Comparison of ENCODE assay signal across 12 mouse cellular contexts in the genomic region with DNA sequence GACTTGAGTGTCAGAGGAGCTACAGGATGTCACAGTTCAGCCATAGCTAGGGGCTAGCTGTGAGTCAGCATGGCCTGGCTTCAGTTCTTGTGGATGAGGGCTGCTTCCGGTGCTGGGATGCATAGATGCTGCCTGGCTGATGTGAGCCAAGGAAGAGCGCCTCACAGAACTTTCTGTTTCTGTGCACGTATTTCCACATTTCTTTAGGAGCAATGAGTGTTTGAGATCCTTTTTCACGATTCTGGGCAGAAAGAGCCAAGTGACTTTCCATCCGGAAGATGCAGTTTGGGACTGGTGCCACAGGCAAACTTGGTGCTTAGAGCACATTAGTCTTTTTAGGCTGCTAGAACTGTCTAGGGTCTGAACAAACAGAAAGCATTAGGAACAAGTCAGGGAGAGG.
A peak's percentile ranks its signal among the peaks of the same experiment; 100 is the strongest.
DNase-seq lines count a peak whose midpoint lies in the region; ATAC-seq and TF ChIP-seq lines count a peak whose summit lies in the region.
"Had no signal": no experiment of that assay in that cellular context is flagged by ENCODE, and none has a peak within 500 bp of the region (broad histone marks: within the 10 kb centered on the region; RNA-seq: fewer than 3 reads in every experiment).

No protein-coding gene starts in this region.

- no peak overlapping the region for H3K4me2 ChIP-seq in hindbrain, embryonic 15.5 days
- no peak overlapping the region for H3K4me2 ChIP-seq in hindbrain, embryonic 11.5 days (replicated peaks; ENCODE audit: low read depth, low read length)
- H3K4me2 ChIP-seq in heart, embryonic 16.5 days (ENCODE audit: low read depth, low read length): peak overlapping the region; percentile 27; the same call in 1 of the 2 replicates
- peak overlapping the region; percentile 14 for H3K4me2 ChIP-seq in myocyte (ENCODE audit: low read depth)
- H3K4me2 ChIP-seq: neural tube, embryonic 12.5 days had no signal

- H3K36me3 ChIP-seq in hindbrain, embryonic 15.5 days: peaks cover 5% of the 10 kb centered on the region
- H3K36me3 ChIP-seq in hindbrain, embryonic 11.5 days (ENCODE audit: control insufficient read depth, insufficient read depth, low read length): no peaks in the 10 kb centered on the region
- H3K36me3 ChIP-seq in megakaryocyte, embryonic 14.5 days (replicated peaks; ENCODE audit: low read length): peaks cover 40% of the 10 kb centered on the region
- H3K36me3 ChIP-seq in heart, embryonic 16.5 days (ENCODE audit: control insufficient read depth, insufficient read depth): peaks cover 20% of the 10 kb centered on the region
- H3K36me3 ChIP-seq in myocyte (ENCODE audit: control insufficient read depth, insufficient read depth): no peaks in the 10 kb centered on the region

- H3K4me3 ChIP-seq in hindbrain, embryonic 15.5 days: no peak overlapping the region
- H3K4me3 ChIP-seq in hindbrain, embryonic 11.5 days (ENCODE audit: low read depth, low read length): no peak overlapping the region
- peak overlapping the region; percentile 69 for H3K4me3 ChIP-seq in megakaryocyte, embryonic 14.5 days (replicated peaks)
- H3K4me3 ChIP-seq in heart, embryonic 16.5 days (ENCODE audit: low read length): no peak overlapping the region
- no peak overlapping the region for H3K4me3 ChIP-seq in myocyte
- H3K4me3 ChIP-seq: neural tube, embryonic 12.5 days had no signal

- DNase-seq in hindbrain, embryonic 11.5 days (ENCODE audit: low spot score): no peak
- DNase-seq: cerebellum, adult 2 months; layer of hippocampus, postnatal 36 days; thymus, postnatal 36 days had no signal

- H3K27me3 ChIP-seq in hindbrain, embryonic 15.5 days: no peaks in the 10 kb centered on the region
- H3K27me3 ChIP-seq in hindbrain, embryonic 11.5 days (ENCODE audit: control insufficient read depth, insufficient read depth, low read length): no peaks in the 10 kb centered on the region
- no peaks in the 10 kb centered on the region for H3K27me3 ChIP-seq in megakaryocyte, embryonic 14.5 days (replicated peaks)
- H3K27me3 ChIP-seq in heart, embryonic 16.5 days (ENCODE audit: control insufficient read depth, insufficient read depth, low read length): no peaks in the 10 kb centered on the region
- H3K27me3 ChIP-seq in myocyte (ENCODE audit: control insufficient read depth, insufficient read depth, insufficient read length): no peaks in the 10 kb centered on the region
- H3K27me3 ChIP-seq: neural tube, embryonic 12.5 days had no signal

- H3K9ac ChIP-seq in hindbrain, embryonic 15.5 days: no peak overlapping the region
- no peak overlapping the region for H3K9ac ChIP-seq in hindbrain, embryonic 11.5 days (ENCODE audit: low read depth, low read length)
- H3K9ac ChIP-seq in heart, embryonic 16.5 days (ENCODE audit: low read length): no peak overlapping the region
- H3K9ac ChIP-seq: neural tube, embryonic 12.5 days had no signal

- H3K9me3 ChIP-seq in hindbrain, embryonic 15.5 days: no peaks in the 10 kb centered on the region
- no peaks in the 10 kb centered on the region for H3K9me3 ChIP-seq in hindbrain, embryonic 11.5 days (ENCODE audit: control insufficient read depth, low read length)
- peaks cover 2% of the 10 kb centered on the region; the same call in 1 of the 2 replicates for H3K9me3 ChIP-seq in megakaryocyte, embryonic 14.5 days
- no peaks in the 10 kb centered on the region for H3K9me3 ChIP-seq in heart, embryonic 16.5 days (replicated peaks; ENCODE audit: control insufficient read depth, low read length)
- H3K9me3 ChIP-seq: neural tube, embryonic 12.5 days had no signal

- peak overlapping the region; percentile 52 for H3K27ac ChIP-seq in hindbrain, embryonic 15.5 days (replicated peaks)
- H3K27ac ChIP-seq in hindbrain, embryonic 11.5 days (ENCODE audit: low read depth, low read length): no peak overlapping the region
- H3K27ac ChIP-seq in heart, embryonic 16.5 days (ENCODE audit: low read length): peak overlapping the region; percentile 30; the same call in 1 of the 2 replicates
- H3K27ac ChIP-seq: neural tube, embryonic 12.5 days had no signal

- no peaks in the 10 kb centered on the region for H3K79me2 ChIP-seq in myocyte (ENCODE audit: control insufficient read depth, insufficient read depth)

- H3K4me1 ChIP-seq in hindbrain, embryonic 15.5 days (replicated peaks): peaks cover 11% of the 10 kb centered on the region; the same call in 1 of the 2 replicates
- H3K4me1 ChIP-seq in hindbrain, embryonic 11.5 days (replicated peaks; ENCODE audit: control insufficient read depth, insufficient read depth, low read length): no peaks in the 10 kb centered on the region
- peaks cover 20% of the 10 kb centered on the region for H3K4me1 ChIP-seq in megakaryocyte, embryonic 14.5 days
- no peaks in the 10 kb centered on the region; the same call in 1 of the 2 replicates for H3K4me1 ChIP-seq in heart, embryonic 16.5 days (ENCODE audit: control insufficient read depth, insufficient read depth, low read length)
- H3K4me1 ChIP-seq: neural tube, embryonic 12.5 days had no signal

- TF ChIP-seq POLR2A in myocyte (IDR thresholded peaks at IDR 0.05; ENCODE audit: insufficient read length, low read depth): no peak

- 72% methylated on average over 5 of the region's 5 CpGs for WGBS in hindbrain, embryonic 15.5 days
- 89% methylated on average over 5 of the region's 5 CpGs for WGBS in hindbrain, embryonic 11.5 days
- WGBS in heart, embryonic 16.5 days: 61% methylated on average over 5 of the region's 5 CpGs

- H3ac ChIP-seq in myocyte (ENCODE audit: control insufficient read depth, insufficient read length): no peak overlapping the region

- peak; percentile 72 for ATAC-seq in hindbrain, embryonic 15.5 days (ENCODE audit: low FRiP score, low read depth)
- no peak for ATAC-seq in hindbrain, embryonic 11.5 days (ENCODE audit: low FRiP score)
- no peak for ATAC-seq in megakaryocyte, adult 5-6 weeks (ENCODE audit: poor library complexity, severe bottlenecking)
- peak; percentile 55; the same call in 1 of the 2 replicates for ATAC-seq in heart, embryonic 16.5 days (replicated peaks; ENCODE audit: extremely low read depth, insufficient read depth, low FRiP score)
- no peak for ATAC-seq in CD4-positive, CD25-positive, alpha-beta regulatory T cell, adult 4 months
- no peak for ATAC-seq in megakaryocyte progenitor cell, adult 5-6 weeks (replicated peaks; ENCODE audit: poor library complexity)

TF ChIP-seq in myocyte, 11 proteins besides CTCF, POLR2A, EP300 and RAD21:
- TF ChIP-seq POLR2AphosphoS2 (IDR thresholded peaks at IDR 0.05; ENCODE audit: insufficient read length, low read depth) (no peak), MYOD1 (IDR thresholded peaks at IDR 0.05; ENCODE audit: control insufficient read depth in 1 of 3, insufficient read length in 2 of 3, low read depth in 2 of 3) (no peak), MYOG (IDR thresholded peaks at IDR 0.05; ENCODE audit: control insufficient read depth in 1 of 3, insufficient read depth in 1 of 3, insufficient read length in 2 of 3, low read depth in 2 of 3) (no peak), USF1 (IDR thresholded peaks at IDR 0.05; ENCODE audit: low read depth) (no peak), MAX (IDR thresholded peaks at IDR 0.05; ENCODE audit: low read depth) (no peak), SRF (IDR thresholded peaks at IDR 0.05; ENCODE audit: control insufficient read depth, insufficient read length, low read depth) (no peak)

Comparison
In these comparisons a context has a peak if more than half of its experiments do, and no peak if none do; other contexts are left out.
1. ATAC-seq: peak in hindbrain, embryonic 15.5 days (single experiment) and heart, embryonic 16.5 days (single experiment); none in hindbrain, embryonic 11.5 days (single experiment), megakaryocyte, adult 5-6 weeks (single experiment), CD4-positive, CD25-positive, alpha-beta regulatory T cell, adult 4 months (single experiment) and megakaryocyte progenitor cell, adult 5-6 weeks (single experiment).
2. H3K4me2 ChIP-seq: peak in heart, embryonic 16.5 days (single experiment) and myocyte (single experiment); none in hindbrain, embryonic 15.5 days (single experiment) and hindbrain, embryonic 11.5 days (single experiment).